Mouse (Mus musculus) spleen, adult 2 months (tissue): ENCODE data around the gene Wasf2. TPM values are rescaled to one million over a fixed set of nuclear protein-coding genes. Genes with fewer than 3 reads are reported as not detected.
A peak's percentile ranks its signal among the peaks of the same experiment; 100 is the strongest.

Experiments used
- DNase-seq, 2 experiments: peaks; one replicate each; pipeline versions ENCODE4 v3.0.0 to v3.0.0-alpha.2; 2012 to 2021; ENCODE audit warnings: low spot score in 2 of 2, low read depth in 1 of 2
- H3K27ac ChIP-seq: fragments of 200-500 bp; 2 replicates; pipeline ENCODE4 v1.5.1; 2012; ENCODE audit warnings: low read length, inconsistent platforms; ENCODE audit not compliant: insufficient read depth
- H3K27me3 ChIP-seq: fragments of 200-500 bp; 2 replicates; pipeline ENCODE4 v1.6.1; 2012; ENCODE audit warnings: mild to moderate bottlenecking, moderate library complexity, low read length, inconsistent platforms; ENCODE audit not compliant: control insufficient read depth, insufficient read depth
- H3K36me3 ChIP-seq: fragments of 200-500 bp; 2 replicates; pipeline ENCODE4 v1.6.1; 2012; ENCODE audit warnings: mild to moderate bottlenecking, low read length, inconsistent platforms; ENCODE audit not compliant: control insufficient read depth, insufficient read depth
- H3K4me1 ChIP-seq: fragments of 200-500 bp; 2 replicates; pipeline ENCODE4 v1.6.1; 2011; ENCODE audit warnings: inconsistent platforms; ENCODE audit not compliant: control insufficient read depth, insufficient read depth, insufficient read length
- H3K4me3 ChIP-seq: fragments of 200-500 bp; 2 replicates; pipeline ENCODE4 v1.5.1; 2011; ENCODE audit warnings: mild to moderate bottlenecking, inconsistent platforms; ENCODE audit not compliant: insufficient read depth, insufficient read length; ENCODE audit errors: extremely low read depth
- CTCF ChIP-seq: fragments of 200-500 bp; IDR thresholded peaks from 2 replicates; pipeline ENCODE4 v1.5.1; 2011; ENCODE audit warnings: mild to moderate bottlenecking, inconsistent platforms; ENCODE audit not compliant: insufficient read depth, insufficient read length, insufficient replicate concordance; ENCODE audit errors: extremely low read depth
- POLR2A ChIP-seq: fragments of 200-500 bp; IDR thresholded peaks from 2 replicates; pipeline ENCODE4 v1.6.1; 2011; ENCODE audit warnings: low read depth, low read length, inconsistent platforms
- WGBS: fragments of 180-500 bp; shearing (Covaris S2); methylation state at CpG from one replicate; pipeline ENCODE4 v1.1.7; 2018; 5-methylcytosine and 5-hydroxymethylcytosine counted together
- polyA plus RNA-seq: library from polyadenylated mRNA; depleted of rRNA; stranded (reverse); fragments of >200 nt; gene quantifications from 2 replicates; pipeline ENCODE4 v1.2.3, GENCODE M21; 2012

Gene Wasf2
- polyA plus RNA-seq, 1 experiment, result 76.2 TPM

GRCm38 (mm10) chr4:133184031-133184897, 54.0 kb downstream of the Wasf2 start:
- no peak overlapping the region for H3K4me3 ChIP-seq
- TF ChIP-seq POLR2A (no peak), CTCF (no peak)
- peaks cover 7% of the 10 kb centered on the region; the same call in 1 of the 2 replicates for H3K4me1 ChIP-seq
- peak overlapping the region; percentile 6; the same call in 1 of the 2 replicates for H3K27ac ChIP-seq
- WGBS, result 85% methylated on average over 14 of the region's 14 CpGs
- no peak for DNase-seq
- peaks cover 32% of the 10 kb centered on the region for H3K36me3 ChIP-seq
- no peaks in the 10 kb centered on the region for H3K27me3 ChIP-seq

DNA sequence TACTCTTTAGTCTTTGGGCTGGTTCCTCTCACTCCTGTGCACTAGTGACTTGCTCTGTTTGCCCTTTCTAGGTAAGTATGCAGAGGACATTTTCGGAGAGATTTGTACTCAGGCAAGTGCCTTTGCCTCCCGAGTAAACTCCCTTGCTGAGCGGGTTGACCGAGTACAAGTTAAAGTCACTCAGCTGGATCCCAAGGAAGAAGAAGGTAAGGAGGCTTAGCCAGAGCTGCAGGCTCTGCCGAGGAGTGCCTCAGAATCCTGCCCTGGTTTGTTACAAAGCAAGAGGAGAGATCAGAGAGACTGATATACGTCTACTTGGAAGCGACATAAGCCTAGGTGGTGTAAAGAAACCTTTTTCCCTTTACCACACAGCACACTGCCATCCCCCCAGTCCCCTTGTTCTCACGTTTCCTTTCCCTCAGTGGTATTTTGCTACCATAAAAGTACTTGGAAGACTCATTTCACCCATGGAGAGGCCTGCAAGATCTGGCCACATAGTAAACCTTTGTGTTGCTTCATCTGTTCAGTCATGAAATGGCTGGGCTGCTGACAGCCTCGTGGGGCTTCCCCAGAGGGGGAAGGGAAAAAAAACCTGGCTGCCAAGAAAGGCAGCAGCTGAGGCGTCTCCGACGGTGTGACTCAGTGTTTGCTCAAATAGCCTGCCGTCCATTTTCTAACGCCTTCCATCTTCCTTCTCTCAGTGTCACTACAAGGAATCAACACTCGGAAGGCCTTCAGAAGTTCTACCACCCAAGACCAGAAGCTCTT, 54.8 kb downstream of the Wasf2 start:
- WGBS, result 68% methylated on average over 15 of the region's 15 CpGs
- TF ChIP-seq CTCF (no peak), POLR2A (no peak)
- peaks cover 36% of the 10 kb centered on the region for H3K36me3 ChIP-seq
- peaks cover 7% of the 10 kb centered on the region; the same call in 1 of the 2 replicates for H3K4me1 ChIP-seq
- H3K27ac ChIP-seq, result peak overlapping the region; percentile 6; the same call in 1 of the 2 replicates
- H3K4me3 ChIP-seq, result no peak overlapping the region
- H3K27me3 ChIP-seq, result no peaks in the 10 kb centered on the region
- peak in 1 of 2 experiments; percentile 47 for DNase-seq

DNA sequence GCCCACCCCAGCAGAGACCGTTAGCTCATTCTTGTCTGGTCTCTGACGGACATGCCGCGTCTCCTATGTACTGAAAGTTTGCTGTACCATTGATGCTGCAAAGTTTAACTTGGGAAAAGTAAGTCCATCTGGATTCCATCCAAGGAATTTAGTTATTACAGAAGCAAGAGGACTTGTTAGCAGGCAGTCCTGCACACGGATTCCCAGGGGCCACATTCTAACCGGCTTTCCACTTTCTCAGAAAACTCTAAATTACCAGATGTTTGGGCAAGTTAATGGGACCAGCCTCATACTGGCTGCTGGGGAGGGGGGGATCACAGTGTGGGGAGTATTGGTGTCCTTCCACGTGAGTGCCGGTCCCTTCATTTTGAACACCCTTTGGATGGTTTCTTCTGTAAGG, 55.6 kb downstream of the Wasf2 start:
- no peak for DNase-seq
- Histone ChIP-seq H3K27ac (no peak overlapping the region), H3K4me3 (no peak overlapping the region), H3K4me1 (peaks cover 7% of the 10 kb centered on the region; the same call in 1 of the 2 replicates), H3K36me3 (peaks cover 44% of the 10 kb centered on the region), H3K27me3 (no peaks in the 10 kb centered on the region)
- TF ChIP-seq POLR2A, result no peak
- TF ChIP-seq CTCF, result no peak
- WGBS, result 96% methylated on average over 8 of the region's 8 CpGs

DNA sequence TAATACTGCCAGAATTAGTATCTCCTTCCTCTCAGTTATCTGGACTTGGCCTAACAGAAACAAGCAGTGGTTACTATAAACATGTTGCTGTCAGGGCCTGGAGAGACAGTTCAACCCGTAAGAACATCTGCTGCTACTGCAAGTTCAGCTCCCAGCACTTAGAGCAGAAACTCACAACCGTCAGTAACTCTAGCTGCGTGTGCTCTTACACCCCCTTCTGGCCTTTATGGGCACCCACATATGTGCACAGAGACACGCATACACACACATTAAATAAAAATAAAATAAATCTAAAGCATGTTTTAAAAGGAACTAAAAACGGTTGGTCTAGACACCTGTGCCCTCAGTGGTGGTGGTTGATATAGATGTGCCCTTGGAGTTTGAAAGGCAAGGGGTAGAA, 56.6 kb downstream of the Wasf2 start:
- no peak for TF ChIP-seq CTCF
- no peak for TF ChIP-seq POLR2A
- Histone ChIP-seq H3K4me3 (no peak overlapping the region), H3K27me3 (no peaks in the 10 kb centered on the region), H3K36me3 (peaks cover 51% of the 10 kb centered on the region), H3K4me1 (peaks cover 7% of the 10 kb centered on the region; the same call in 1 of the 2 replicates), H3K27ac (no peak overlapping the region)
- WGBS, result 82% methylated on average over 5 of the region's 5 CpGs
- DNase-seq, result no peak

- H3K4me3 ChIP-seq, result no peak overlapping the region
- WGBS, result 94% methylated on average over 10 of the region's 10 CpGs
- peaks cover 7% of the 10 kb centered on the region; the same call in 1 of the 2 replicates for H3K4me1 ChIP-seq
- TF ChIP-seq POLR2A, result no peak
- no peak for TF ChIP-seq CTCF
- H3K36me3 ChIP-seq, result peaks cover 68% of the 10 kb centered on the region
- DNase-seq, result no peak
- H3K27ac ChIP-seq, result no peak overlapping the region
- H3K27me3 ChIP-seq, result no peaks in the 10 kb centered on the region
Measured at GRCm38 (mm10) chr4:133189396-133189795, 59.1 kb downstream of the Wasf2 start.

GRCm38 (mm10) chr4:133194482-133194881, 64.2 kb downstream of the Wasf2 start:
- no peaks in the 10 kb centered on the region for H3K27me3 ChIP-seq

More at GRCm38 (mm10) chr4:133194482-133194881, 64.2 kb downstream of the Wasf2 start:
- H3K4me1 ChIP-seq, result peaks cover 13% of the 10 kb centered on the region; the same call in 1 of the 2 replicates
- no peak for DNase-seq
- TF ChIP-seq POLR2A (no peak), CTCF (no peak)
- H3K4me3 ChIP-seq, result no peak overlapping the region
- peaks cover 54% of the 10 kb centered on the region for H3K36me3 ChIP-seq
- WGBS, result 96% methylated on average over 11 of the region's 11 CpGs
- no peak overlapping the region for H3K27ac ChIP-seq
